Mouse (Mus musculus) kidney, embryonic 16.5 days (tissue): ENCODE results near the gene Grn. TPM values are rescaled to one million over a fixed set of nuclear protein-coding genes. Genes with fewer than 3 reads are reported as not detected.

ENCODE experiments used
- ATAC-seq: fragments of 200-750 bp; cut with Nextera tagmentation; 2 replicates; pipeline ENCODE4 v1.8.0; 2017; ENCODE audit warnings: moderate TSS enrichment; ENCODE audit not compliant: low FRiP score, low TSS enrichment
- H3K27ac ChIP-seq: fragments of 300-500 bp; sonication (generic); 2 replicates; pipeline ENCODE4 v1.5.1; 2014; ENCODE audit warnings: low read length
- H3K27me3 ChIP-seq: fragments of 300-500 bp; sonication (generic); 2 replicates; pipeline ENCODE4 v1.6.1; 2014; ENCODE audit warnings: low read length, control low read depth, mixed read lengths; ENCODE audit not compliant: insufficient read depth
- H3K36me3 ChIP-seq: fragments of 300-500 bp; sonication (generic); 2 replicates; pipeline ENCODE4 v1.6.1; 2014; ENCODE audit warnings: low read length, control low read depth, mixed read lengths; ENCODE audit not compliant: insufficient read depth
- H3K4me1 ChIP-seq: fragments of 300-500 bp; sonication (generic); 2 replicates; pipeline ENCODE4 v1.6.1; 2014; ENCODE audit warnings: low read length, control low read depth, mixed read lengths; ENCODE audit not compliant: insufficient read depth
- H3K4me2 ChIP-seq: fragments of 300-500 bp; sonication (generic); replicated peaks from 2 replicates; pipeline ENCODE4 v1.6.1; 2014; ENCODE audit warnings: low read depth, low read length
- H3K4me3 ChIP-seq: fragments of 300-500 bp; sonication (generic); 2 replicates; pipeline ENCODE4 v1.5.1; 2014; ENCODE audit warnings: mild to moderate bottlenecking, low read length
- H3K9ac ChIP-seq: fragments of 300-500 bp; sonication (generic); replicated peaks from 2 replicates; pipeline ENCODE4 v1.6.1; 2014; ENCODE audit warnings: low read length
- H3K9me3 ChIP-seq: fragments of 300-500 bp; sonication (generic); 2 replicates; pipeline ENCODE4 v1.6.1; 2016; ENCODE audit warnings: low read length, control low read depth
- WGBS: fragments of 180-500 bp; shearing (Covaris S2); extraction: QIAGEN DNeasy Blood & Tissue Kit; methylation state at CpG from one replicate; pipeline ENCODE4 v1.1.7; 2014; 5-methylcytosine and 5-hydroxymethylcytosine counted together
- polyA plus RNA-seq: library from polyadenylated mRNA; unstranded; fragments of >200 nt; fragmentation: Nextera tagmentation; extraction: Ambion mirVana; gene quantifications from 2 replicates; pipeline ENCODE4 v1.2.1, GENCODE M21; 2015

Grn gene
- polyA plus RNA-seq, 1 experiment from 2014 or later: 208 TPM

GRCm38 (mm10) chr11:102393238-102393634 is 36.9 kb upstream of the Grn start, which contains the start of gene Rundc3a:
Gene Rundc3a (plus strand): TSS chr11:102393403.
- peak within 1 kb of the TSS; percentile 92 for H3K4me2 ChIP-seq
- peak; percentile 67; the same call in 1 of the 2 replicates for ATAC-seq
- 0% methylated on average over 31 of the region's 34 CpGs for WGBS
- no peak within 1 kb of the TSS for H3K27ac ChIP-seq
- H3K4me3 ChIP-seq: peak within 1 kb of the TSS; percentile 45
- H3K9me3 ChIP-seq: no peaks in the 10 kb centered on the region
- H3K36me3 ChIP-seq: no peaks in the 10 kb centered on the region
- peaks cover 17% of the 10 kb centered on the region for H3K4me1 ChIP-seq
- peaks cover 15% of the 10 kb centered on the region for H3K27me3 ChIP-seq
- peak within 1 kb of the TSS; percentile 50 for H3K9ac ChIP-seq

DNA sequence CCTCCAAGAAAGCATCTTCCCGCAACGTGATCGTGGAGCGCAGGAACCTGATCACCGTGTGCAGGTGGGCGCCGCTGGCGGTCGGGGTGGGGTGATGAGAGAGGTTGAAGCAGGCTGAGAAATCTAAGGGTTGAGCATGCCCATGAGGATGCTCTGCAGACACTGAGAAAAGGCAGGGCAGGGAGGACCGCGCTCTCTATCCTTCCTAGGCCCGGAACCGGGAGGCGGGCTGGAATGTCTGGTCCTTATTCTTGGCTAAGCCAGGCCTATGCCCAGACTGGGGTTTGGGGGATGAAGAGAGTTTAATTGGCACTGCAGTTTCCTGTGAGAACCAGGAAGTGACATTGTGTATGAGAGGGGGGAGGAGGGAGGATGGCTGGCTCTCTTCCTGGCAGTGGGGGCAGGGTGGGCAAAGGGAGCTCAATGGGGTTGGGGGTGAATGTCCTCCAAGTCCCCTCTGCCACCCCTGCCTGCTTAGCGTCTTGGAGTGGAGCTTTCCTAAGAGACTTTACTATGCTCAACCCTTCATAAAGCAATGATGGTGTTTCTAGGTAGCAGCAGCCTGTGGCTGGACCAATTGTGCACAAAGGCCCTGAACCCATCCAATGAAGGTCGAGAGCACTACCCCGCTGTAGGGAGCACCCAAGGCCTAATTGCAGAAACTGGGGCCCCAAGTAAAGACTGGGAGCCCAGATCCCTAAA is 36.2 kb upstream of the Grn start:
- peak overlapping the region; percentile 92 for H3K4me2 ChIP-seq
- H3K36me3 ChIP-seq: no peaks in the 10 kb centered on the region
- H3K4me1 ChIP-seq: peaks cover 21% of the 10 kb centered on the region
- no peak; the same call in 1 of the 2 replicates for ATAC-seq
- H3K4me3 ChIP-seq: peak overlapping the region; percentile 45
- no peaks in the 10 kb centered on the region for H3K9me3 ChIP-seq
- no peak overlapping the region for H3K27ac ChIP-seq
- peak overlapping the region; percentile 50 for H3K9ac ChIP-seq
- 8% methylated on average over 17 of the region's 17 CpGs for WGBS
- peaks cover 21% of the 10 kb centered on the region for H3K27me3 ChIP-seq

DNA sequence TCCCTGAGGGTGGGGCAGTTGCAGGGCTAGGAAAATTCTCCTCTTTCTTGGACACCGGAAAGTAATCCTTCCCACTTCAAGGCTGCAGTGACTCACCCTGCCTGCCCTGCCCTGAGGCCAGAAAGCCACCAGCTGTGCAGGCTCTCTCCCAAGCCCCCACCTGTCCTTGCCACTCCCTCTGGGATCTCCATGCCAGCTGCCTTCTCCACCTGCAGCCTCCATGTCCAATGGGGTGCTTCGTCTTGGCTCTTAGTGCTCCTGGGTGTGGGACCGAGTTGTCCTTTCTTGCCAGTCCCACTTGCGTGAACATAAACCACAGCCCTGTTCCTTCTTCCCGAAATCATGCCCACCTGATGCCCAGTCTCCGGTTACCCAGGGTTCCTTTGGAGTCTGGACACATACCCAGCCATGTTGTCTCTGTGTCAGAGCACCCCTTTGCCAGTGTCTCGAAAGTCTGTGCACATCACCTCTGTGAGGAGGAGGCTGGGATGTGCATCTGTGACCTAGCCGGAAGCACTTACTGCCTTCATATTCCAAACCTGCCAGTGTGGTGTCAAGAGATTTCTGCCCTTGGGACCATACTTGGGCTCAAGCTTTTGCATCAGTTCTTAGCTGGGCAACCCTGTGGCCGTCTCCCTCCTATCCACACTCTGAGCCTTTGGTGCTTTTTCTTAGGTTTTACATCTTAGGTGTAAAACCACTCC is 35.5 kb upstream of the Grn start:
- no peaks in the 10 kb centered on the region for H3K36me3 ChIP-seq
- peaks cover 28% of the 10 kb centered on the region for H3K27me3 ChIP-seq
- no peak overlapping the region for H3K4me2 ChIP-seq
- peaks cover 28% of the 10 kb centered on the region for H3K4me1 ChIP-seq
- H3K27ac ChIP-seq: no peak overlapping the region
- no peak overlapping the region for H3K9ac ChIP-seq
- 79% methylated on average over 9 of the region's 9 CpGs for WGBS
- ATAC-seq: no peak; the same call in 1 of the 2 replicates
- no peak overlapping the region for H3K4me3 ChIP-seq
- no peaks in the 10 kb centered on the region for H3K9me3 ChIP-seq

DNA sequence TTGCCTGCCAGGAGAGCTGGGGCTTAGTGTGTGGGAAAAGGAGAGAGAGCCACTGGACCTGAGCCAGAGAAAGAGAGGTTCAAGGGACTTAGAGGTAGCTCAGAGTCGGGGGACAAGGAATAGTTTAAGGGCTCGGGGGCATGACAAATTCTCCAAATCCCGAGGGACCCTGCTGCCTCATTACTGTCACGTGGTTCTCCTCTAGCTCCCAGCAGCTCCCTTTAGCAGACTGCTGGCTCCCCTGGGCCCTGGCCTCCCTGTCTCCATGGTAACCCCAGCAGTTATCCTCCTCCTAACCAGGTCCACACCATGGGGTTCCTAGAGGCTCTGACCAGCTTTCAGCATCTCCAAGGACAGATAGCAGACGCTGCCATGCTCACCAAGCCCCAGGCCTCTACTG is 34.9 kb upstream of the Grn start:
- peaks cover 35% of the 10 kb centered on the region for H3K27me3 ChIP-seq

GRCm38 (mm10) chr11:102396263-102396662 is 33.9 kb upstream of the Grn start:
- H3K4me2 ChIP-seq: no peak overlapping the region
- no peak for ATAC-seq
- peaks cover 40% of the 10 kb centered on the region for H3K27me3 ChIP-seq
- no peaks in the 10 kb centered on the region for H3K36me3 ChIP-seq
- 42% methylated on average over 6 of the region's 6 CpGs for WGBS
- no peak overlapping the region for H3K27ac ChIP-seq
- H3K9ac ChIP-seq: no peak overlapping the region
- peaks cover 39% of the 10 kb centered on the region for H3K4me1 ChIP-seq
- no peak overlapping the region for H3K4me3 ChIP-seq
- H3K9me3 ChIP-seq: no peaks in the 10 kb centered on the region

More for the DNA sequence above, 34.9 kb upstream of the Grn start:
- Histone ChIP-seq H3K9me3 (no peaks in the 10 kb centered on the region), H3K4me2 (no peak overlapping the region), H3K4me3 (no peak overlapping the region), H3K4me1 (peaks cover 34% of the 10 kb centered on the region), H3K9ac (no peak overlapping the region), H3K36me3 (no peaks in the 10 kb centered on the region), H3K27ac (no peak overlapping the region)
- ATAC-seq: no peak
- WGBS: 6% methylated on average over 5 of the region's 5 CpGs

- H3K27ac ChIP-seq: no peak overlapping the region
- no peak for ATAC-seq
- H3K9ac ChIP-seq: no peak overlapping the region
- no peaks in the 10 kb centered on the region for H3K9me3 ChIP-seq
- no peaks in the 10 kb centered on the region for H3K36me3 ChIP-seq
- H3K27me3 ChIP-seq: peaks cover 40% of the 10 kb centered on the region
- 73% methylated on average over 7 of the region's 7 CpGs for WGBS
- H3K4me1 ChIP-seq: peaks cover 39% of the 10 kb centered on the region
- H3K4me3 ChIP-seq: no peak overlapping the region
- no peak overlapping the region for H3K4me2 ChIP-seq
These were observed 33.4 kb upstream of the Grn start for GRCm38 (mm10) chr11:102396671-102397141.

- 77% methylated on average over 20 of the region's 20 CpGs for WGBS
- no peak overlapping the region for H3K9ac ChIP-seq
- peaks cover 31% of the 10 kb centered on the region for H3K4me1 ChIP-seq
- no peak overlapping the region for H3K4me3 ChIP-seq
- no peak for ATAC-seq
- H3K9me3 ChIP-seq: no peaks in the 10 kb centered on the region
- no peak overlapping the region for H3K4me2 ChIP-seq
- peaks cover 40% of the 10 kb centered on the region for H3K27me3 ChIP-seq
- H3K27ac ChIP-seq: no peak overlapping the region
- peaks cover 11% of the 10 kb centered on the region for H3K36me3 ChIP-seq
These were observed 31.9 kb upstream of the Grn start for GRCm38 (mm10) chr11:102398007-102398825.

GRCm38 (mm10) chr11:102399107-102399506 is 31.0 kb upstream of the Grn start:
- ATAC-seq: no peak
- Histone ChIP-seq H3K36me3 (peaks cover 20% of the 10 kb centered on the region), H3K4me1 (peaks cover 22% of the 10 kb centered on the region), H3K4me2 (peak overlapping the region; percentile 62), H3K9ac (peak overlapping the region; percentile 47), H3K4me3 (peak overlapping the region; percentile 44), H3K27me3 (peaks cover 40% of the 10 kb centered on the region), H3K9me3 (no peaks in the 10 kb centered on the region), H3K27ac (no peak overlapping the region)
- WGBS: 8% methylated on average over 15 of the region's 15 CpGs

GRCm38 (mm10) chr11:102399610-102400072 is 30.5 kb upstream of the Grn start:
- ATAC-seq: no peak
- Histone ChIP-seq H3K4me2 (peak overlapping the region; percentile 62), H3K4me3 (peak overlapping the region; percentile 44), H3K9ac (peak overlapping the region; percentile 47), H3K27me3 (peaks cover 39% of the 10 kb centered on the region), H3K4me1 (peaks cover 22% of the 10 kb centered on the region), H3K9me3 (no peaks in the 10 kb centered on the region), H3K27ac (no peak overlapping the region), H3K36me3 (peaks cover 21% of the 10 kb centered on the region)
- WGBS: 2% methylated on average over 32 of the region's 34 CpGs
